Mouse (Mus musculus) CD8-positive naive resting alpha-beta T cell, adult 2 months (primary cell): ENCODE measurements around the gene Pskh1.

Experiments used
- DNase-seq, 2 experiments: peaks; one replicate each; pipeline ENCODE4 v3.0.0; 2022; ENCODE audit warnings: low read depth in 2 of 2, low spot score in 2 of 2

Gene Pskh1

DNA sequence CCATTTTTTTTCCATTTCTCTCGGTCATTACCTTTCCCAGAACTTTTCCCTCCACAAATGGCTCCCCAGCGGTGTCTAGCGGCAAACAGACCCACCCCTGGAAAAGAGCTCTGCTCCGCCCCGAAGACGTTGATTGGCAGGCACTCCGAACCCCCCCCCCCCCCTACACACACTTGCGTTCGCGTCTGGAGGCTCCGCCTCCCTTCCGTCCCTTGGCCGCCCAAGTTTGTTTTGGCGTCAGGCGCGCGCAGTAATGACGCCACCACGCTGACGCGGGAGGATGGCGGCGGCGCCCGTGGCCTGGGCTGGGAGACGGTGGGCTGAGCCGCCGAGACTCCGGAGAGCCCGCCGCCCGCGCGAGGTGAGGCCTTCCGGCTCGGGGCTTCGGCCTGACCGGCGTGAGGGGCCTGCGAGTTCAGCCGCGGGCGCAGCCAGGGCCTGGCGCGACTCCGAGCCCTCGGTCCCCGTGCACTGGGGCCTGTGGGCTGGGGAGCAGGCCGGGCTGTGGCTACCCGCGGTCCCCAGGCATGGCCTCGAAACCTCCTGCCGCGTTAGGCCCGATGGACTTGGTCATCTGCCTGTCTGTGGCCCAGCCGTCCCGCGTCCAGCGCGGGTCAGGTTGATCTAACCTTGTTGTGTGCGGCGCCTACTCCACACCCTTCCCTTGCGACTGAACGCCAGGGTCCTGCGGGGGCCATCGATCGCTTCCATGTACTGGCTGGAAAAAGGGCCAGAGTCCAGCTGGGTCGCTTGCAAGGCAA, at the start of gene Pskh1:
Gene Pskh1, plus strand, starts transcription at position 262 of the 761 bp plus-strand sequence.
- peak; percentile 86 to 87 for DNase-seq

DNA sequence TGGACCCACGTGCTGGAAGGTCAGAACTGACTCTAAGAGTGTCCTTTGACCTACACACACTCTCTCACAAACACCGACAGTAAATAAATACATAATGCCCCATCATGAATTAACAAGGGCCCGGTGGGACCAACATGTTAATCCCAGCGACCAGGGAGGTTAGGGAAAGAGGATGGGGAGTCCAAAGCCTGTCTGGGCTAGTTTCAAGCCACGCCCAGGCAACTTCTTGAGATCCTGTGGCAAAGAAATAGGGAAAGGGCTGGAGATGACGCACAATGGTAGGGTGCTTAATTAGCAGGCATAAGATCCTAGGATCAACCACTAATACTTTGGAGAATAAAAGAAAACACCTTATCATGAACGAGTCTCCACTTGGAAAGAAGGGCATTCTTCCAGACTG, 49.6 kb upstream of the Pskh1 start:
- no peak for DNase-seq

DNA sequence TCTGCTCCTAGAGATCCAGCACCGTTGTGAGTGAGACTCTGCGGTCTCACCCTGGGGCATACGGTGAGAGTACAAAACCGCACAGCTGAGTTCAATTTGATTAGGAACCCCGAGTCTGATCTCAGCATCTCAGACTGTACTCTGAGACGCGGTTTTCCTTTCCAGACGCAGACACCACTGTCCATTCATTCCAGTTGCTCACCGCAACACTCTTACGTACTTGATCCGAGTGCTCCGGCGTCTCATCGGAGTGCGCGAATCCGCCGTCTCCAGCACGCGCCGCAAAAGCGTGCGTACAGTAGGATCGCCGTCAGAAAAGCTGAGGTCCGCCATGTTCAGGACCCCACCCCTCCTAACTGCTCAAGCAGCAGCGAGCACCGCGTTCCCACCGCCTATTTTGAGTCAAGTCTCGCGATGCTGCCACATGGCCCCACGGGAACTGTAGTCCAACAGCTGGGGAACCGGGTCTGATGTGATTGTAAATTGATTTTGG, 48.5 kb upstream of the Pskh1 start:
- DNase-seq, result peak; percentile 80 to 88

DNA sequence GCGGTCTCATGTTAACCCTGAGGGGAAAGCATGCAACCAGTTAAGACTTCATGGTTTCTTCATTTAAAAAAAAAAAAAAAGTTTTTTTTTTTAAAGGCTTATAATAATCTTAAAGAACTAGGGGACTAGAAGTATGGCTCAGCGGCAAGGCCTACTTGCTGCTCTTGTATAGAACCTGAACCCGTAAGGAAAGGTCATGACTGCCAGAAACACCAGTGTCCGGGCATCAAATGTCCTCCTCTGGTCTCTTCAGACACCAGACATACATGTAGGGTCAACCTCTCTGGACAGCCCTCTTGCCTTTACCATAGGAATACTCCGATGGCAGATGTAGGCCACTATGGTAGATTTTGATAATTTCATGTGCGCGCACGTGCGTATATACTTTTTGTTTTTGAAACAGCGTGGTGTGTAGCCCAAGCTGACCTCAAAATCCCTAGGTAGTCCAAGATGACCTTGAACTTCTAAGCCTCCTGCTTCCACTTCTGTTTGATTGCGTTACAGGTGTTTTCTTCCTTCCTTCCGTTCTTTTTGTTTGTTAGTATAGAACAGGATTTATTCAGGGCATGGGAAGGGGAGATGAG, 48.0 kb upstream of the Pskh1 start:
- no peak for DNase-seq

DNA sequence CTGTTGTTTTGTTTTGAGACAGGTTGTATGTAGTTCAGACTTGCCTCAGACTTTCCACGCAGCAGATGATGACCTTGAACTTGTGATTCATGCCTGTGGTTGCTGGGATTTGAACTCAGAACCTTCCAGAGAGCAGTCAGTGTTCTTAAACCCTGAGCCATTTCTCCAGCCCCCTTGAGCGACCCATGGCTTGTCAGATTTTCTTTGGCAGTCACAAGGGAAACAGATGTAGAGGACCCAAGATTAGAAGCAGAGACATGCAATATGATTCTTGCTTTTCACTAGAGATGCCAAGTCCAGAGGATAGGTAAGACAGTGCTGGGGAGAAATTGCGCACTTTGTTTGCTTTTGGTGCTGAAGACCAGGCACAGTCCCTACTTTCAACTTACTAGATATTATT, 47.1 kb upstream of the Pskh1 start, which contains the start of gene Cenpt:
Gene Cenpt, minus strand, starts transcription at position 101 of the 400 bp plus-strand sequence.
- DNase-seq, result no peak

DNA sequence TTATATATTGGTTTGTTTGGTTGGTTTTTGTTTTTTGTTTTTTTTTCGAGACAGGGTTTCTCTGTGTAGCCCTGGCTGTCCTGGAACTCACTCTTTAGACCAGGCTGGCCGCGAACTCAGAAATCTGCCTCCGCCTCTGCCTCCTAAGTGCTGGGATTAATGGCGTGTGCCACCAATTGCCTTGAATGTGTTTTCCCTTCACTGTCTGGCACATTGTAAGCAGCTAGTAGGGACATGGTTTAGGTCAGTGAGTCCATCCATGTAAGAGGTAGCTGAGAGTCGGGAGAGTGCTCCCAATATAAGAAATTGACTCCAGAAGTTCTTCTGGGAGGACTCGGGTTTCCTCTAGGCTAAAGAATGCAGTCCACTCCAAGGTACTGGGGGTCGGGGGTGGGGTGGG, 45.9 kb upstream of the Pskh1 start:
- no peak for DNase-seq

DNA sequence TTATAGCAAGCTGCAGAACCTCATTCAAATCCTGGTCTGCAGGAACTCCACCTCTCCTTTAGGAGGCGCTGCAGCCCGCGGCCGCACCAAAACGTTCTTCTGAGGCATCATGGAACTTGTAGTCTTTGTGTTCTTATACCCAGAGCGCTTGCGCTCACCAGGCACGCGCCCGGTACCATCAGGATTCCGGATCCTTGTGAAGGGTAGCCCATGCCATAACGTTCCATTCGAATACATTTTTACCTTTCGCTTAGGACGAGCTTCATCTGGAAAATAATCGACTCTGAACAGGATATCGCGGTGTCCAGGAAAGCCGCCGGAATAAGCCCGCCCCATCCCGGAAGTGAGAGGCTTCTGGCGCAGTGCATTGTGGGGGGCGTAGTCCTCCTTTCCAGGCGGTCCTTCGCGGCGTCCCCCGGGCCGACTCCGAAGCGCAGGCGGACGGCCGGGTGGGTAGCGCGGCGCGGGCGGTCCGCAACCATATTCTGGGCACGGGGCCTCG, 45.5 kb upstream of the Pskh1 start, which contains the start of gene Thap11:
Gene Thap11, plus strand, starts transcription at position 418 of the 502 bp plus-strand sequence.
- peak; percentile 84 to 90 for DNase-seq

DNA sequence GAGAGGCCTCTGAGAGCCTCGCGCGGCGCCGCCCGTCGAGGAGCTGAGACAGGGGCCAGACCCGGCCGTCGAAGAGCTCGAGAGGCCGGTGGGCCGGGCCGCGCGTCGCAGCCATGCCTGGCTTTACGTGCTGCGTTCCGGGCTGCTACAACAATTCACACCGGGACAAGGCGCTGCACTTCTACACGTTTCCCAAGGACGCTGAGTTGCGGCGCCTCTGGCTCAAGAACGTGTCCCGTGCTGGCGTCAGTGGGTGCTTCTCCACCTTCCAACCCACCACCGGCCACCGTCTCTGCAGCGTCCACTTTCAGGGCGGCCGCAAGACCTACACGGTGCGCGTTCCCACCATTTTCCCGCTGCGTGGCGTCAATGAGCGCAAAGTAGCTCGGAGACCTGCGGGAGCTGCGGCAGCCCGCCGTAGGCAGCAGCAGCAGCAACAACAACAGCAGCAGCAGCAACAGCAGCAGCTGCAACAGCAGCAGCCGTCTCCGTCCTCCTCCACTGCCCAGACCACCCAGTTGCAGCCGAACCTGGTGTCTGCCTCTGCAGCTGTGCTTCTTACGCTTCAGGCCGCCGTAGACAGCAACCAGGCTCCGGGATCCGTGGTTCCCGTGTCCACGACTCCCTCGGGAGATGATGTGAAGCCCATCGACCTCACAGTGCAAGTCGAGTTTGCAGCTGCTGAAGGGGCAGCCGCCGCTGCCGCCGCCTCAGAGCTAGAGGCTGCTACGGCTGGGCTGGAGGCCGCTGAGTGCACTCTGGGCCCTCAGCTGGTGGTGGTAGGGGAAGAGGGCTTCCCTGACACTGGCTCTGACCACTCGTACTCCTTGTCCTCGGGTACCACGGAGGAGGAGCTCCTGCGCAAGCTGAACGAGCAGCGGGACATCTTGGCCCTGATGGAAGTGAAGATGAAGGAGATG, 44.7 kb upstream of the Pskh1 start:
- DNase-seq, result peak in 1 of 2 experiments; percentile 13

DNA sequence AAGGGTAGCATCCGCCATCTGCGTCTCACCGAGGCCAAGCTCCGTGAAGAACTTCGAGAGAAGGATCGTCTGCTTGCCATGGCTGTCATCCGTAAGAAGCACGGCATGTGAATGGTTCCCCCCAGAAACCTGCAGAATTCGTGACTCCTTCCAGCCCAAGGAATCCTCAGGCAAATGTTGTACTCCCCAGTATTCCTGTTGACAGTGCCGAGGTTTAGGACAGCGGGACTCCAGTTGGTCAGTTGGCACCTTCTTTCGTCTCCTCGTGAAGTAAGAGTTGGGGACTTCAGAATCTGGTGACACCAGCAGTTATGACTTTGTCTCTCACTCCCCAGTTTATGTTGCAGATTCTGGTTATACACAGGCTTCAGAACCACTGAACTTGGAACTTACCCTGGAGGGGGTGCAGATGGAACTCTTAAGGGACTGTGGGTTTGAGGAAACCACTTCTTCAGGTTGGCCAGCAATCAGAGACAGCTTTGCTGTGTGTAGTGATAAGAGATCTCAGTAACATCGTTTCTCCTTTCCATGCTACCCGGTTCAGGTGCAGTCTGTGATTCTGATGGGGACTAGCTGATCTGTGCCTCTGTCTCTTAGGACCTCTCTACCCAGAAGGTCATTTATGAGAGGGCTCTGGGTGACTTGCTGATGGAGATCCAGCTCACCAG, 43.9 kb upstream of the Pskh1 start:
- no peak for DNase-seq

DNA sequence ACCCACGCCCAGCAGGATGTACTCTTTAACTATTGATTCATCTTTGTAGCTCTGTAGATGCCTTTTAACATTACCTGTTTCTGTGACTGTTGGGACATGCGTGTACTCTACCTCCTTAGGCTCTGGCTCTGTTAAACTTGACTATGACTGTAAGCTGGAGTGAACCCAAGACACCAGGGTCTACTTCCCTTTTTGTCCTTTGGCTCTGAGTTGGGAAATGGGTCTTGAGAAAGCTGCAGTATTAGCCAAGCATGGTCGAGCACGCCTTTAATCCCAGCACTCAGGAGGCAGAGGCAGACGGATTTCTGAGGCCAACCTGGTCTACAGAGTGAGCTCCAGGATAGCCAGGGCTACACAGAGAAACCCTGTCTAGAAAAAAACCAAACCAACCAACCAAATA, 41.7 kb upstream of the Pskh1 start:
- DNase-seq, result no peak

DNA sequence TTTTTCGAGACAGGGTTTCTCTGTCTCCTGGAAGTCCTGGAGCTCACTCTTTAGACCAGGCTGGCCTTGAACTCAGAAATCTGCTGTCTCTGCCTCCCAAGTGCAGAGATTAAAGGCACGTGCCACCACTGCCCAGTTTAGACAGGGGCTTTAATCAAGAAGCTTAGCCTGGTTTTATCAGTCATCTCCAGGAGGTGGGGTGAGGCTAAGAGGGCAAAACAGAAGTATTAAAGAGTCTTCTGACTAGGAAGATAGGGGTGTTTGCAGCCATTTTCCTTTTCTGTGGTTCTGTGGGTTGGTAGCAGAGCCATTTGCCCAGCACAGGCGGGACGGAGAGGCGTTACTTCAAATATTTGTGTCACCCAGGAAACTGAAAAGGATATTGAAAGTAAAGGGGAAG, 40.9 kb upstream of the Pskh1 start:
- no peak for DNase-seq

DNA sequence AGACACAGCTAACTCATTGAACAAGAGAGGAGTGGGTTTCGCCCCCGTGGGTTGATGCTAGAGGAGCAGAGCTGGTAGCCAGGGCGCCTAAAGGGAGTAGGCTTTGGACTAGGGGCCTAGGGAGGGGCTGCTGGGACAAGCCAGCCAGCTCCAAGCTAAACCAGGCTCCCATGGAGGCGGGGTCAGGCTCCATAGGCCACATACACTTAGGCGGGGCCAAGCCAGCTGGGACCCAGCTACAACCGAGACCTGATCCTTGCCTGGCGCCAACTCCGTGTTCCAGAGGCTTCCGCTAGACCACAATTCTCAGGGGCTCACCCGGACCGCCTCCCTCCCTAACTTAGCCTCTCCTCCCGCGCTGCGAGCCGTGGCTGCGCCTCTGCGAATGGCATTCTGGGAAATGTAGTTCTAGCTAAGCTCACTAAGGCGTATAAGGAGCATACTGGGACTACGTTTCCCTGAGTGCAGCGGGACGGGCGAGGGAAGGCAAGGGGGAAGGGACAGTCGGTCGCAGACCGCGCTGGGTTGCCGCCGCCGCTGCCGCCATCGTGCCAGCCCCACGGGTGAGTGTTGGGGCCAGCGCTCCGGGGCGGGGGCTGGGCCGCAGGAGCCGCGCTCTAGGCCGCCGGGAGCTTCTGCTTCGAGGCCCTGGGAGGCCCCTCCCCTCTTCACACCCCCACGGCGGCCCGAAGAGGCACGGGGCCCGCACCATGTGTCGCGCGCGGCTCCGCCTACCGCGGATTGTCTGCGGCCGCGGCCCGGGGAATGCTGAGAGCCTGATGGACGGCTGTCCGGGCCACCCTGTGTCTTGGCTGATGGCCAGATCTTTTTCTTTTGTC, 39.9 kb upstream of the Pskh1 start, which contains the start of gene Nutf2:
Gene Nutf2, plus strand, starts transcription at position 438 of the 839 bp plus-strand sequence.
- DNase-seq, result peak; percentile 83 to 86

DNA sequence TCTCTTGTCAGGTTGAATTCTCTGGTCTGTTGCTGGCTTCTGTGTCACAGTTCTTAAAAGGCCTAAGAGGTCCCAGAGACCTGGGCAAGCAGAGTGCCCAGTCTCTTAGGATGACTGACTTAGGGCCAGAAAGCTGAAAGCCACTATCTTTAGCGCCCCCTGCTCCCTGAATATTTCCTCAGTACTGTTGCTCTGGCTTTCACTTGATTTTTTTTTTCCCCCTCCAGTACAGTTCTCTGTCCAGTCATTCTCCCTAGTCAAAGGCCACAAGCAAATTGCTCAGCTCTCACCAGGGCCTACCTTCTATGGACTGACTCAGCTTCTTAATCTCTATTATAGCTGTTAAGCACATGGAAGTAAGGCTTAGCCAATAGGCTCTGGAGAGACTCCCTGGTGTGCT, 38.3 kb upstream of the Pskh1 start:
- no peak for DNase-seq

DNA sequence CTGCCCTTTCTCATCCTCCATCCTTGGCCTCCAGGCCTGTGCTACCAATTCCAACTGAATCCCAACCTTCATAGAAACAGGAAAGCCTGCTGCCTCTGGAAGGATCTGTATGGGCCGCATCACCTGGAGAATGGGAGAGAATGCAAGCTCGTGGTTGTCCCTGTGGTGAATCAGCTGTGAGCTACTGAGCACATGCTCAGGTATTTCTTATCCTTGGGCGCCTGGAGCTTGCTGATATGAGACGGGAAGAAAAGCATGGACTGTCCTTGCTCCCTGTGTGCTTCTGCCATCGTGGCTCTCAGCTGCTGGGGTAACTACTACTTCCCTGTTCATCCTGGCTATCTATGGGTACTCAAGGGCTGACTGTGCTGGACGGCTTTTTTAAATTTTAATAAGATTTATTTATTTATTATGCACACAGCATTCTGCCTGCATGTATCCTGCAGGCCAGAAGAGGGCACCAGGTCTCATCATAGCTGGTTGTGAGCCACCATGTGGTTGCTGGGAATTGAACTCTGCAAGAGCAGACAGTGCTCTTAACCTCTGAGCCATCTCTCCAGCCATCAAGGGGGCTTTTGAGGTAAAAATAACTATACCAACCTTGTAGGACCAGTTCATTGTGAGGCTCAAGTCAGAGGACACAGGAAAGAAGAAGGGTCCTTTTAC, 33.7 kb upstream of the Pskh1 start:
- no peak for DNase-seq

DNA sequence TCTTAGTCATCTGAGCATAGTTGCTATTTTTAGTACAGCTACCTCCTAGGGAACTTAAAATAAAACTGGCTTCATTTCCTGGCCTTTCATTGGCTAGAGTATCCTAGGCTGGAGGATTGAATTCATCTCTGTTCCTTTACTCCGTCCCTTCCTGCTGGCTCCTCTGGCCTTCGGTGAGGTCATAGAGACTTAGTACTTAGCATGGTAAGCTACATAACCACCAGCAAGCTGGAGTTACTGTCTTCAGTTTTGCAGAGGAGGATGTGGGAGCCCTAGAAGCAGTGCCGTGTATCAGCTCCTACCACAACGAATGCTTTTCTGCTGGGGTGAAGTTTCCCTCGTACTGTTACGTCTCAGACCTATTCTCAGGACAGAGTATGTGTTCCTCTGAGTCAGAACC, 25.9 kb upstream of the Pskh1 start:
- DNase-seq, result no peak

DNA sequence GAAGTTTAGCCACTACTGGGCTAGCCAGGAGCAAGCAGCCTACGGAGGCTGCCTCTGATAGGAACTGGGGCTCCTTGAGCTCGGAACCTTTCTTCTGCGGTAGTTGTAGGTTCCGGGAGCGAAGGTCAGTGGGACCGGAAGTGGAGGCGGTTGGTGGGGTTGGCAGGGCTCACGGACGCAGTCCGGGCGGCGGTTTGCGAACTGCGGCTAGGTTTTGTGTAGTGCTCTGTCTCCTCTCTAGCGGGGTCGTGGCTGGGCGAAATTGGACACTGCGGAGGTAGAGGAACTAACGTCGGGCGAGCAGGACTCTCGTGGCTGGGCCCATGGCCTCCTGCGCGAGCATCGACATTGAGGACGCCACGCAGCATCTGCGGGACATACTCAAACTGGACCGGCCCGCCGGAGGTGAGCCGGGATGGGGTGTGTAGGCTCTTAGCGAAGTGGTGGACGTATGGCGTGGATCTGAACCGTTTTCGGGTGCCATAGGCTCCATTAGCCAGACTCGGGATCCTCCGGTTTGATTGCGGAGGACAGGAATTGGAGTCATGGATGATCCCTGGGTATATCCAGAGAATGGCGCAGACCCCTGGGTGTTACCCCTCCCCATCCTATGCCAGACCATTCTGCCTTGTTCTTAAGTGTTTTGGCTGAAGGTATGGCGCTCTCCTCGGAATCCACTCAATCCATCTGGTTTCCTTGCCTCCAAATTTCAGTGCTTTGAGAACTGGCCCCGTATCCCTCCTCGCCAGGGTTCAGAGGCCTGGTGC, 19.3 kb upstream of the Pskh1 start, which contains the start of gene Edc4:
Gene Edc4, plus strand, starts transcription at position 128 of the 767 bp plus-strand sequence.
- peak; percentile 81 to 86 for DNase-seq

DNA sequence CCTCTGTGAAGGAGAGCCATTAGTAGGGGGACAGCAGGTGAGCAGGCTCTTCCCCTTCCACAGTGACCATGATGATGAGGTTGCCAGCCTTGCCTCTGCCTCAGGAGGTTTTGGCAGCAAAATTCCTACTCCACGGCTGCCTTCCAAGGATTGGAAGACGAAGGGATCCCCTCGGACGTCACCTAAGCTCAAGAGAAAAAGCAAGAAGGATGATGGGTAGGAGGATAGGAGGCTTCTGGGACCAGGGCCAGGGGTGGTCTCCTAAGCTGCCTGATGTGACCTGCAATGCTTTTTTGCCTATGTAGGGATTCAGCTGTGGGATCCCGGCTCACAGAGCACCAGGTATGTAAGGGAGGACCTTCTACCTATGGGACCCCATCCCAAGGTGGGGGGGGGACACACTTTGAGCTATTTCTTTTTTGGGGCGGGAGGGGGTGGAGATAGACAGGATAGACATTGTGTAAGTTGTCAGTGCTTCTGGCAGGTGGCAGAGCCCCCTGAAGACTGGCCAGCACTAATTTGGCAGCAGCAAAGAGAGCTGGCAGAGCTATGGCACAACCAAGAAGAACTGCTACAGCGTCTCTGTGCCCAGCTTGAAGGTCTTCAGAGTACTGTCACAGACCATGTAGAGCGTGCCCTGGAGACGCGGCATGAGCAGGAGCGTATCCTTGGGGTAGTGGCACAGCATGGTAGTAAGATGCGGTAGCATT, 10.3 kb upstream of the Pskh1 start:
- DNase-seq, result no peak

DNA sequence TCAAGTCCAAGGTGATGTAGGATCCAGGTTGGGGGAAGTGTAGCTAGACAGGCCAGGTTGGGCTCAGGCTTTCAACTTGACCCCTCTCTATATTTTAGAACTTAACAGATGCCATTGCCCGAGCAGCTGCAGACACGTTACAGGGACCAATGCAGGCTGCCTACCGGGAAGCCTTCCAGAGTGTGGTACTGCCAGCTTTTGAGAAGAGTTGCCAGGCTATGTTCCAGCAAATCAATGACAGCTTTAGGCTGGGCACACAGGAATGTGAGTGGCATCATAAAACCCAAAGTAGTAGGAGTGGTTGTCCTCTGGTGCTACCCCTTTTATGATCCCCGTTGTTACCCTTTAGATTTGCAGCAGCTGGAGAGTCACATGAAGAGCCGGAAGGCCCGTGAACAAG, 9.4 kb upstream of the Pskh1 start:
- DNase-seq, result no peak
